Mouse (Mus musculus): ENCODE measurements at regions not wholly inside any gene's neighbourhood (a gene's known extent, or its start where the extent isn't known, plus 50 kb on each side); places are given as distances from the start of the nearest gene placed in this dataset.

GRCm38 (mm10) chr13:114757459-114757858 is 60.6 kb upstream of the Mocs2 start:
- TF ChIP-seq MYOG (IDR thresholded peaks at IDR 0.05; ENCODE audit: control insufficient read depth, extremely low read depth, insufficient read length) (no peak), CTCF (IDR thresholded peaks at IDR 0.05; ENCODE audit: control insufficient read depth, insufficient read depth, insufficient read length) (no peak), USF1 (IDR thresholded peaks at IDR 0.05; ENCODE audit: low read depth) (no peak), MYOD1 (IDR thresholded peaks at IDR 0.05; ENCODE audit: control insufficient read depth, insufficient read length, low read depth) (no peak), MAX (IDR thresholded peaks at IDR 0.05) (no peak), CEBPB (IDR thresholded peaks at IDR 0.05; ENCODE audit: low read depth) (no peak), FOSL1 (IDR thresholded peaks at IDR 0.05; ENCODE audit: insufficient read depth, low read length, poor library complexity, severe bottlenecking) (no peak)
